Mouse (Mus musculus) liver, embryonic 14.5 days (tissue): ENCODE data around the gene Mmrn1. TPM values are rescaled to one million over a fixed set of nuclear protein-coding genes. Genes with fewer than 3 reads are reported as not detected.
A peak's percentile ranks its signal among the peaks of the same experiment; 100 is the strongest.

Source experiments
- ATAC-seq: fragments of 200-750 bp; cut with Nextera tagmentation; 2 replicates; pipeline ENCODE4 v1.8.0; 2017; ENCODE audit warnings: moderate number of reproducible peaks, mild to moderate bottlenecking, moderate library complexity; ENCODE audit not compliant: insufficient read depth
- DNase-seq, 3 experiments: peaks; one replicate each; pipeline ENCODE4 v3.0.0-alpha.2; 2012 to 2013; ENCODE audit warnings: low read depth in 3 of 3, low spot score in 3 of 3
- H3K27ac ChIP-seq: fragments of 300-500 bp; sonication (generic); 2 replicates; pipeline ENCODE4 v1.5.1; 2014; ENCODE audit warnings: moderate library complexity, mild to moderate bottlenecking, control low read depth, inconsistent platforms
- H3K27me3 ChIP-seq: fragments of 300-500 bp; sonication (generic); 2 replicates; pipeline ENCODE4 v1.6.1; 2014; ENCODE audit warnings: mild to moderate bottlenecking, low read length, moderate library complexity; ENCODE audit not compliant: control insufficient read depth, insufficient read depth
- H3K36me3 ChIP-seq: fragments of 300-500 bp; sonication (generic); replicated peaks from 2 replicates; pipeline ENCODE4 v1.6.1; 2014; ENCODE audit warnings: low read depth; ENCODE audit not compliant: control insufficient read depth, insufficient read depth
- H3K4me1 ChIP-seq, 2 experiments: fragments of 200-500 bp in 1 of 2; fragments of 300-500 bp in 1 of 2; sonication (generic) in 1 of 2; replicated peaks; 2 replicates each; pipeline ENCODE4 v1.6.1; 2012 to 2014; ENCODE audit warnings: antibody characterized with exemption in 1 of 2, inconsistent platforms in 1 of 2, low read length in 1 of 2; ENCODE audit not compliant: control insufficient read depth in 2 of 2, insufficient read depth in 2 of 2
- H3K4me2 ChIP-seq: fragments of 300-500 bp; sonication (generic); 2 replicates; pipeline ENCODE4 v1.6.1; 2014; ENCODE audit warnings: low read depth, mild to moderate bottlenecking, control low read depth, moderate library complexity
- H3K4me3 ChIP-seq, 2 experiments: fragments of 200-500 bp in 1 of 2; fragments of 300-500 bp in 1 of 2; sonication (generic) in 1 of 2; 2 replicates each; pipeline ENCODE4 v1.5.1; 2012 to 2014; ENCODE audit warnings: low read depth in 2 of 2, low read length in 2 of 2, mild to moderate bottlenecking in 2 of 2, control low read depth in 1 of 2, inconsistent platforms in 1 of 2, moderate library complexity in 1 of 2; ENCODE audit not compliant: insufficient read depth in 1 of 2
- H3K9ac ChIP-seq: fragments of 300-500 bp; sonication (generic); replicated peaks from 2 replicates; pipeline ENCODE4 v1.6.1; 2014; ENCODE audit warnings: mild to moderate bottlenecking, control low read depth, moderate library complexity
- H3K9me3 ChIP-seq: fragments of 300-500 bp; sonication (generic); 2 replicates; pipeline ENCODE4 v1.6.1; 2016; ENCODE audit warnings: low read length, mixed read lengths; ENCODE audit not compliant: control insufficient read depth
- CTCF ChIP-seq: IDR thresholded peaks from 2 replicates; pipeline ENCODE4 v1.5.1; 2016; ENCODE audit warnings: antibody characterized with exemption, low read depth, control low read depth
- EP300 ChIP-seq: IDR thresholded peaks from 2 replicates; pipeline ENCODE4 v1.6.1; 2016; ENCODE audit warnings: antibody characterized with exemption, low read depth
- WGBS: fragments of 180-500 bp; shearing (Covaris S2); extraction: QIAGEN DNeasy Blood & Tissue Kit; methylation state at CpG from one replicate; pipeline ENCODE4 v1.1.7; 2014; ENCODE audit not compliant: insufficient replicate concordance; 5-methylcytosine and 5-hydroxymethylcytosine counted together
- polyA plus RNA-seq, 2 experiments: library from polyadenylated mRNA; depleted of rRNA in 1 of 2; stranded (reverse) in 1 of 2; unstranded in 1 of 2; fragments of >200 nt; fragmentation: Nextera tagmentation in 1 of 2; extraction: Ambion mirVana in 1 of 2; gene quantifications; 2 replicates each; pipeline versions ENCODE4 v1.2.1 to v1.2.3; 2012 to 2014

Gene Mmrn1
- polyA plus RNA-seq, 2 experiments, result 2.9 to 5.0 TPM

DNA sequence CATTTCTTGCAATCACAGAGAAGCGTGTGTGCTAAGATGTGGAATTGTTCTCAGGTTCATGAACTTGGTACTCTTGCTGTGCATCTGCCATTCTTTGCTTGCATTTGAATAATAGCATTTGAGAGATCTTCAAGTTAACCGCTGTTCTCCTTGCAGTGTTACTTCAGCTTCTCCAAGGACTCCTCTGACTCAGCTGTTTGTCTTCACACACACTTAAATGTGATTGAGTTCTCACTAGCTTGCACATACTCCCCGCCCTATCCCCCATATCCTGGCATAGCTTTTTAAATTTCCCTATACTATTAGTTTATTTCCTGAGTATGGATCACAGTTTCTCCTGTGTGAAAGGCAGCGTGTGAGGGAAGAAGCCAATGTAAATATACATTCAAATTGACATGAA, 10.1 kb downstream of the Mmrn1 start:
- Histone ChIP-seq H3K27me3 (no peaks in the 10 kb centered on the region), H3K4me1 (peaks cover 34 to 43% of the 10 kb centered on the region in 2 experiments), H3K4me2 (peak overlapping the region; percentile 85), H3K4me3 (no peak overlapping the region), H3K36me3 (no peaks in the 10 kb centered on the region), H3K9ac (peak overlapping the region; percentile 66), H3K9me3 (no peaks in the 10 kb centered on the region), H3K27ac (peak overlapping the region; percentile 99)
- WGBS, result 33% methylated on average over 4 of the region's 4 CpGs
- peak; percentile 67 for ATAC-seq
- no peak for TF ChIP-seq CTCF
- TF ChIP-seq EP300, result no peak
- DNase-seq, result peak; percentile 51 to 65 (median 61)

GRCm38 (mm10) chr6:60935448-60936130, 10.8 kb downstream of the Mmrn1 start:
- ATAC-seq (peak; percentile 88), DNase-seq (peak; percentile 91 to 95 (median 92))
- Histone ChIP-seq H3K4me3 (peak overlapping the region; percentile 29 to 58), H3K9ac (peak overlapping the region; percentile 84), H3K27me3 (no peaks in the 10 kb centered on the region), H3K27ac (peak overlapping the region; percentile 99), H3K36me3 (no peaks in the 10 kb centered on the region), H3K4me1 (peaks cover 30 to 38% of the 10 kb centered on the region in 2 experiments), H3K9me3 (no peaks in the 10 kb centered on the region), H3K4me2 (peak overlapping the region; percentile 85)
- WGBS, result 7% methylated on average over 4 of the region's 4 CpGs
- TF ChIP-seq CTCF (no peak), EP300 (peak; percentile 97)

GRCm38 (mm10) chr6:60944178-60944577, 19.4 kb downstream of the Mmrn1 start:
- Histone ChIP-seq H3K9ac (no peak overlapping the region), H3K4me1 (peaks cover 0 to 15% of the 10 kb centered on the region in 2 experiments; a peak in 2 of 4 replicates), H3K4me2 (peak overlapping the region; percentile 0), H3K36me3 (no peaks in the 10 kb centered on the region), H3K9me3 (no peaks in the 10 kb centered on the region), H3K4me3 (peak overlapping the region in 1 of 2 experiments; percentile 42; a peak in 2 of 4 replicates), H3K27me3 (no peaks in the 10 kb centered on the region), H3K27ac (no peak overlapping the region)
- no peak for TF ChIP-seq EP300
- no peak for TF ChIP-seq CTCF
- no peak for DNase-seq
- no peak for ATAC-seq
- 6% methylated on average over 7 of the region's 7 CpGs for WGBS

GRCm38 (mm10) chr6:60944621-60945020, 19.8 kb downstream of the Mmrn1 start:
- H3K4me2 ChIP-seq, result peak overlapping the region; percentile 0
- no peak overlapping the region for H3K27ac ChIP-seq
- TF ChIP-seq CTCF (no peak), EP300 (no peak)
- H3K27me3 ChIP-seq, result no peaks in the 10 kb centered on the region
- ATAC-seq, result 0 out of 2 replicates have a peak, but pooled peaks have one; percentile 33
- H3K9me3 ChIP-seq, result no peaks in the 10 kb centered on the region
- 14% methylated on average over 9 of the region's 9 CpGs for WGBS
- DNase-seq, result no peak
- H3K4me3 ChIP-seq, result peak overlapping the region in 1 of 2 experiments; percentile 42; a peak in 2 of 4 replicates
- H3K4me1 ChIP-seq, result peaks cover 0 to 15% of the 10 kb centered on the region in 2 experiments; a peak in 2 of 4 replicates
- no peak overlapping the region for H3K9ac ChIP-seq
- H3K36me3 ChIP-seq, result no peaks in the 10 kb centered on the region

GRCm38 (mm10) chr6:60950415-60950814, 25.6 kb downstream of the Mmrn1 start:
- Histone ChIP-seq H3K9ac (no peak overlapping the region), H3K9me3 (no peaks in the 10 kb centered on the region), H3K4me1 (0 out of 4 replicates have a peak, but pooled peaks cover 0 to 2% of the 10 kb centered on the region in 2 experiments), H3K27me3 (no peaks in the 10 kb centered on the region), H3K4me2 (no peak overlapping the region), H3K36me3 (no peaks in the 10 kb centered on the region), H3K4me3 (no peak overlapping the region), H3K27ac (no peak overlapping the region)
- TF ChIP-seq EP300 (peak; percentile 27; the same call in 1 of the 2 replicates), CTCF (peak; percentile 91)
- 49% methylated on average over 3 of the region's 3 CpGs for WGBS
- DNase-seq (peak; percentile 37 to 55 (median 48)), ATAC-seq (peak; percentile 77; the same call in 1 of the 2 replicates)
